Mouse (Mus musculus) liver, embryonic 15.5 days (tissue): Measurements from ENCODE around the gene Rab1b. TPM values are rescaled to one million over a fixed set of nuclear protein-coding genes. Genes with fewer than 3 reads are reported as not detected.

Experiments
- ATAC-seq: fragments of 200-750 bp; cut with Nextera tagmentation; 2 replicates; pipeline ENCODE4 v1.8.0; 2017; ENCODE audit warnings: moderate number of reproducible peaks, mild to moderate bottlenecking, moderate library complexity; ENCODE audit not compliant: insufficient read depth
- H3K27ac ChIP-seq: fragments of 300-500 bp; sonication (generic); replicated peaks from 2 replicates; pipeline ENCODE4 v1.5.1; 2015; ENCODE audit warnings: mild to moderate bottlenecking, inconsistent platforms
- H3K27me3 ChIP-seq: fragments of 300-500 bp; sonication (generic); 2 replicates; pipeline ENCODE4 v1.6.1; 2015; ENCODE audit warnings: mild to moderate bottlenecking, inconsistent platforms
- H3K36me3 ChIP-seq: fragments of 300-500 bp; sonication (generic); replicated peaks from 2 replicates; pipeline ENCODE4 v1.6.1; 2015; ENCODE audit warnings: moderate library complexity, mild to moderate bottlenecking, inconsistent platforms
- H3K4me1 ChIP-seq: fragments of 300-500 bp; sonication (generic); replicated peaks from 2 replicates; pipeline ENCODE4 v1.6.1; 2015; ENCODE audit warnings: inconsistent platforms
- H3K4me2 ChIP-seq: fragments of 300-500 bp; sonication (generic); 2 replicates; pipeline ENCODE4 v1.6.1; 2015; ENCODE audit warnings: moderate library complexity, mild to moderate bottlenecking, inconsistent platforms
- H3K4me3 ChIP-seq: fragments of 300-500 bp; sonication (generic); replicated peaks from 2 replicates; pipeline ENCODE4 v1.5.1; 2015; ENCODE audit warnings: mild to moderate bottlenecking, inconsistent platforms
- H3K9ac ChIP-seq: fragments of 300-500 bp; sonication (generic); 2 replicates; pipeline ENCODE4 v1.6.1; 2015; ENCODE audit warnings: moderate library complexity, mild to moderate bottlenecking, inconsistent platforms
- H3K9me3 ChIP-seq: fragments of 300-500 bp; sonication (generic); replicated peaks from 2 replicates; pipeline ENCODE4 v1.6.1; 2016; ENCODE audit warnings: inconsistent platforms
- WGBS: fragments of 180-500 bp; shearing (Covaris S2); methylation state at CpG from one replicate; pipeline ENCODE4 v1.1.7; 2015; ENCODE audit warnings: mixed read lengths; ENCODE audit not compliant: insufficient replicate concordance; 5-methylcytosine and 5-hydroxymethylcytosine counted together
- polyA plus RNA-seq: library from polyadenylated mRNA; unstranded; fragments of >200 nt; fragmentation: Nextera tagmentation; extraction: Ambion mirVana; gene quantifications from 2 replicates; pipeline ENCODE4 v1.2.1, GENCODE M21; 2015

The Rab1b gene
- polyA plus RNA-seq, 1 experiment from 2014 or later: 85.4 TPM

DNA sequence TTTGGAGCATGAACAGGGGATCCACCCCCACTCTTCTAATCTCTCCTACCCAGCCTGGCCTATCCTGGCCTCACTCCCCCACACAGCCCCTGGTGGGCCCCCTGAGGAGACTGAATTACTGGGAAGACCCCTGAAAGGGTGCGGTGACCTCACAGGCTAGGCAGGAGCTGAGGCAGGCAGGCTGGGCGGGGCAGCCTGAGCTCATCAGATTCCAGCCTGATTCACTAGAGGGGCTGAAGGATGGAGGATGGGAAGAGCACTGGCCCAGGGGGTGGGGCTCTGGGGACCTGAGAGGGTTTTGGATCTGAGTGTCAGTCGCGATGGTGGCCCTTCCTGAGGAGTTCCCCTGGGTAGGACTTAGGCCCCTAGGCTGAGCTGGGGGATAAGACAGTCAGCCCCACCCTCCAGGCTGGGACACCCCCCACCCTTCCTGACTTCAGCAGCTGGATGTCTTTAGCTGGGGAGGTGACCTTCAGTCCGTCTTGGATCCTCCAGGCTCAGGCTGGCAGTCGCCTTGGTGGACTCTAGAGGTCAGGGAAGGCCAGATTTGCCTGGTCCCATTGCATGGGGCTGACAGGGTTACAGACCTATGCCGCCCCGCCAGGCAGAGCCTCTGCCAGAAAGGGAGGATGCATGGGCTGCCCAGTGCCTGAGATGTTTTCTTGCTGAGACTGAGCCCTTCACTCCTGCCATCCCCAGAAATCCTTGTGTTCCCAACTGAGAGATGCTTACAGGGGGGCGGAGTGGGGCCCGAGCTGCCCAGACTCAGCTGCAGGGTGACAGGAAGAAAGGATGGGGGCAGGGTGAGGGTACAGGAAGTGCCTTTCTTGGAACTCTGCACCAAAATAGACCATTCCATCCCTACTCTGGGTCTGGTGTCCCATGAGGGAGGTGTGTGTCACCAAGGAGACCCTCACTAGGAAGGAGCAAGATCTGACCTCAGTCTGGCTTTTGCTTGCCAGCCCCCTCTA is 47.8 kb downstream of the Rab1b start:
- no peak for ATAC-seq
- 15% methylated on average over 10 of the region's 10 CpGs for WGBS
- Histone ChIP-seq H3K4me1 (peaks cover 41% of the 10 kb centered on the region), H3K27ac (no peak overlapping the region), H3K9me3 (no peaks in the 10 kb centered on the region), H3K9ac (no peak overlapping the region), H3K27me3 (peaks cover 13% of the 10 kb centered on the region), H3K4me3 (no peak overlapping the region), H3K4me2 (no peak overlapping the region), H3K36me3 (no peaks in the 10 kb centered on the region)

- H3K27me3 ChIP-seq: peaks cover 22% of the 10 kb centered on the region
- H3K4me3 ChIP-seq: no peak overlapping the region
- WGBS: 26% methylated on average over 16 of the region's 16 CpGs
- H3K9me3 ChIP-seq: no peaks in the 10 kb centered on the region
- no peak overlapping the region for H3K4me2 ChIP-seq
- H3K9ac ChIP-seq: no peak overlapping the region
- peaks cover 43% of the 10 kb centered on the region for H3K4me1 ChIP-seq
- ATAC-seq: no peak
- H3K36me3 ChIP-seq: no peaks in the 10 kb centered on the region
- no peak overlapping the region for H3K27ac ChIP-seq
These were observed 48.7 kb downstream of the Rab1b start for GRCm38 (mm10) chr19:5057876-5058775.

DNA sequence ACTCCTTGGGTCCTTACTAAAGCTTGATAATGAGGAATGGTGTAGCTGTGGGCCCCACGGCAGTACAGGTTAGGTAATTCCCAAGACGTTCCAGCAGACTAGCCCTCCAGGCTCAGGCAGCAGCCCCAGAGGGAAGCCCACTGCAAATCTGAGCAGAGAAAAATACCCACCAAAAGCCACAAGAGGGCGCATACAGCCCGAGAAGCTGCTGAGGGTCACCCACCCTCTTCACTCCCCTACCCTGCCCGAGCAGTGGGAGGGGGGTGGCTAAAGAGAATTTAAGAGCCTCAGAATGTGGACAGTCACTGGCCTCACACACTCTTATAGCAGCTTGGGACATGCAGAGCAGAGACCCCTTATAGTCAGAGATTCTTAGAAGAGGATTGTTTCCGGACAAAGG is 50.6 kb downstream of the Rab1b start:
- no peak for ATAC-seq
- Histone ChIP-seq H3K27ac (no peak overlapping the region), H3K4me2 (no peak overlapping the region), H3K27me3 (peaks cover 41% of the 10 kb centered on the region), H3K36me3 (no peaks in the 10 kb centered on the region), H3K9ac (no peak overlapping the region), H3K4me3 (no peak overlapping the region), H3K4me1 (peaks cover 43% of the 10 kb centered on the region), H3K9me3 (no peaks in the 10 kb centered on the region)
- WGBS: 12% methylated on average over 6 of the region's 6 CpGs

- H3K4me2 ChIP-seq: no peak overlapping the region
- no peak overlapping the region for H3K9ac ChIP-seq
- peaks cover 29% of the 10 kb centered on the region for H3K4me1 ChIP-seq
- peaks cover 49% of the 10 kb centered on the region for H3K27me3 ChIP-seq
- H3K36me3 ChIP-seq: 0 out of 2 replicates have a peak, but pooled peaks cover 5% of the 10 kb centered on the region
- H3K27ac ChIP-seq: no peak overlapping the region
- no peak overlapping the region for H3K4me3 ChIP-seq
- ATAC-seq: 0 out of 2 replicates have a peak, but pooled peaks have one; percentile 16
- WGBS: 24% methylated on average over 9 of the region's 9 CpGs
- H3K9me3 ChIP-seq: no peaks in the 10 kb centered on the region
These were observed 53.0 kb downstream of the Rab1b start for GRCm38 (mm10) chr19:5053909-5054308.

GRCm38 (mm10) chr19:5052853-5053252 is 54.0 kb downstream of the Rab1b start:
- Histone ChIP-seq H3K27ac (no peak overlapping the region), H3K9me3 (no peaks in the 10 kb centered on the region), H3K4me2 (no peak overlapping the region), H3K36me3 (peaks cover 8% of the 10 kb centered on the region; the same call in 1 of the 2 replicates), H3K4me3 (no peak overlapping the region), H3K9ac (no peak overlapping the region), H3K27me3 (peaks cover 49% of the 10 kb centered on the region), H3K4me1 (peaks cover 20% of the 10 kb centered on the region)
- WGBS: 71% methylated on average over 17 of the region's 17 CpGs
- no peak for ATAC-seq

DNA sequence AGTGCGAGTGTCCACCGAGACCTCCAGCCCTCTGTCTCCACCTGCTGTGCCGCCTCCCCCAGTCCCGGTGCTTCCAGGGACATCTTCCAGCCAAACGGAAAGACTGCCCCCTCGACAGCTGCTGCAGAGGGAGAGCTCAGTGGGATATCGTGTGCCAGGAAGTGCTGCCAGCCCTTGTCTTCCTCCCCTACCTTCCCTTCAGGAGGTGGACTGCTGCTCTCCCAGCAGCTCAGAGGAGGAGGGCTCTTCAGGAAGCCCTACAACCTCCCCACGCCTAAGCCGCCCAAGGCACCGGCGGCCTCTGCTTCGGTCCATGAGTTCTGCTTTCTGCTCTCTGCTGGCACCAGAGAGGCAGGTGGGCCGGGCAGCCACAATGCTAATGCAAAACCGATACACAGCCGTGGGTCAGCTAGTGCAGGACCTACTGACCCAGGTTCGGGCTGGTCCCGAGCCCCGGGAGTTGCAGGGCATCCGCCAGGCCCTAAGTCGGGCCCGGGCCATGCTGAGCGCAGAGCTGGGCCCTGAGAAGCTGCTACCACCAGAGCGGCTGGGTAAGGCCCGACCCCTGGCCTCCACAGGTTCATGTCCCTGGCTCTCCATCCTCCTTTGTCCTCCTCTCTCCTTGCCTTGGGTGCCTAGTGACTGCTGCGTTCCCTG is 54.6 kb downstream of the Rab1b start:
- no peak overlapping the region for H3K4me2 ChIP-seq
- no peak for ATAC-seq

GRCm38 (mm10) chr19:5051515-5051914 is 55.4 kb downstream of the Rab1b start:
- Histone ChIP-seq H3K4me2 (no peak overlapping the region), H3K4me3 (no peak overlapping the region), H3K27ac (no peak overlapping the region), H3K4me1 (peaks cover 18% of the 10 kb centered on the region), H3K9me3 (no peaks in the 10 kb centered on the region), H3K9ac (no peak overlapping the region), H3K36me3 (peaks cover 21% of the 10 kb centered on the region), H3K27me3 (peaks cover 49% of the 10 kb centered on the region)
- no peak for ATAC-seq
- 66% methylated on average over 3 of the region's 3 CpGs for WGBS

More for the DNA sequence above, 54.6 kb downstream of the Rab1b start:
- H3K27me3 ChIP-seq: peaks cover 49% of the 10 kb centered on the region
- H3K4me1 ChIP-seq: peaks cover 20% of the 10 kb centered on the region
- WGBS: 37% methylated on average over 25 of the region's 25 CpGs
- peaks cover 13% of the 10 kb centered on the region for H3K36me3 ChIP-seq
- H3K9me3 ChIP-seq: no peaks in the 10 kb centered on the region
- H3K27ac ChIP-seq: no peak overlapping the region
- H3K4me3 ChIP-seq: no peak overlapping the region
- no peak overlapping the region for H3K9ac ChIP-seq

- ATAC-seq: no peak
- Histone ChIP-seq H3K4me2 (peak overlapping the region; percentile 18), H3K4me3 (peak overlapping the region; percentile 10; the same call in 1 of the 2 replicates), H3K9me3 (no peaks in the 10 kb centered on the region), H3K4me1 (peaks cover 13% of the 10 kb centered on the region), H3K27me3 (peaks cover 49% of the 10 kb centered on the region), H3K9ac (no peak overlapping the region), H3K27ac (no peak overlapping the region), H3K36me3 (peaks cover 26% of the 10 kb centered on the region)
- WGBS: 13% methylated on average over 17 of the region's 17 CpGs
These were observed 55.8 kb downstream of the Rab1b start for GRCm38 (mm10) chr19:5051031-5051430.

GRCm38 (mm10) chr19:5050047-5050905 is 56.6 kb downstream of the Rab1b start, which contains the start of gene Rin1:
Rin1 (plus strand) TSS chr19:5050481.
- Histone ChIP-seq H3K9ac (no peak within 1 kb of the TSS), H3K9me3 (no peaks in the 10 kb centered on the region), H3K27me3 (peaks cover 46% of the 10 kb centered on the region), H3K27ac (no peak within 1 kb of the TSS), H3K4me2 (peak within 1 kb of the TSS; percentile 18), H3K36me3 (peaks cover 28% of the 10 kb centered on the region), H3K4me3 (peak within 1 kb of the TSS; percentile 10; the same call in 1 of the 2 replicates), H3K4me1 (peaks cover 13% of the 10 kb centered on the region)
- 16% methylated on average over 14 of the region's 14 CpGs for WGBS
- ATAC-seq: no peak

DNA sequence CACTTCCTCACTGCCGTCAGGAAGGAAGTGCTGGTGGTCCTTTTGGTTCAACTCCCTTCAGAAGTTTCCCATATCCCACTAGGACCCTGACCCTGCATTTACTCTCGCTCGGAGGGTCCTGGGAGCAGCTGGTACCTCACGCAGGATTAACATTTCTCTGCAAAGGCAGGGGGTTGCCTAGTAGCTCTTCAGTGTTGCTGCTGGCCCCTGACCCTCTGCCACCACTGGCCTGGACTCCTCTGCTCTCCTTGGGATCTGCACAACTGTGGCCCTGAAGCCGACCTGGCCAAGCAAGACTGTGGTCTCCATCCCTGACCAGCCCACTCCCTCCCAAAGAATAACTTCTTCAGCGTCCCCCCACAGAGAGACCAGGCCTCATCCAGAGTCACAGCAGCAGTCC is 57.5 kb downstream of the Rab1b start:
- 68% methylated on average over 6 of the region's 6 CpGs for WGBS
- H3K4me3 ChIP-seq: no peak overlapping the region
- ATAC-seq: no peak
- peaks cover 13% of the 10 kb centered on the region for H3K4me1 ChIP-seq
- peaks cover 41% of the 10 kb centered on the region for H3K27me3 ChIP-seq
- no peaks in the 10 kb centered on the region for H3K9me3 ChIP-seq
- H3K36me3 ChIP-seq: peaks cover 28% of the 10 kb centered on the region
- H3K4me2 ChIP-seq: no peak overlapping the region
- H3K9ac ChIP-seq: no peak overlapping the region
- no peak overlapping the region for H3K27ac ChIP-seq
